In genomic region chr5:15874065-15874464, GRCm38 (mm10) we compare ENCODE assay signal across 35 mouse cellular contexts.
"Had no signal": no experiment of that assay in that cellular context is flagged by ENCODE, and none has a peak within 500 bp of the region (broad histone marks: within the 10 kb centered on the region; RNA-seq: fewer than 3 reads in every experiment).

No protein-coding gene starts in this region.

- H3K27ac ChIP-seq: heart, embryonic 10.5 days; heart, embryonic 13.5 days; heart, embryonic 15.5 days; hindbrain, embryonic 10.5 days; hindbrain, embryonic 12.5 days; hindbrain, embryonic 13.5 days; hindbrain, embryonic 14.5 days; hindbrain, embryonic 15.5 days; hindbrain, postnatal 0 days; intestine, embryonic 15.5 days; kidney, embryonic 15.5 days; kidney, postnatal 0 days; left cerebral cortex, adult 2 months had no signal

- H3K4me3 ChIP-seq: heart, embryonic 10.5 days; heart, embryonic 12.5 days; heart, embryonic 13.5 days; heart, embryonic 15.5 days; hindbrain, embryonic 10.5 days; hindbrain, embryonic 12.5 days; hindbrain, embryonic 13.5 days; hindbrain, embryonic 15.5 days; intestine, embryonic 15.5 days; kidney, embryonic 15.5 days; left cerebral cortex, adult 2 months had no signal

- ATAC-seq: hindbrain, embryonic 16.5 days; hindbrain, postnatal 0 days; inflammation-experienced regulatory T-cells, adult 6 months; intestine, embryonic 15.5 days; intestine, embryonic 16.5 days; intestine, postnatal 0 days had no signal

- H3K36me3 ChIP-seq: heart, embryonic 10.5 days; heart, embryonic 12.5 days; heart, embryonic 13.5 days; heart, embryonic 15.5 days; hindbrain, embryonic 10.5 days; hindbrain, embryonic 12.5 days; hindbrain, embryonic 13.5 days; hindbrain, embryonic 15.5 days; intestine, embryonic 15.5 days; kidney, embryonic 15.5 days had no signal

- DNase-seq: heart, postnatal 10 days; heart, postnatal 14 days; heart, postnatal 36 days; heart, postnatal 4 days; kidney, adult 11 months; kidney, adult 18-20 months; kidney, adult 2 months; kidney, adult 8-10 months; kidney, adult 9 months; kidney, postnatal 10 days; kidney, postnatal 14 days; kidney, postnatal 25 days; kidney, postnatal 36 days; kidney, postnatal 4 days; layer of hippocampus, adult 9-11 months; layer of hippocampus, postnatal 36 days had no signal

- H3K9me3 ChIP-seq: heart, embryonic 10.5 days; heart, embryonic 12.5 days; heart, embryonic 13.5 days; heart, embryonic 15.5 days; hindbrain, embryonic 10.5 days; hindbrain, embryonic 12.5 days; hindbrain, embryonic 13.5 days; hindbrain, embryonic 15.5 days; intestine, embryonic 15.5 days; kidney, embryonic 15.5 days had no signal

- H3K4me1 ChIP-seq: heart, embryonic 10.5 days; heart, embryonic 12.5 days; heart, embryonic 13.5 days; heart, embryonic 15.5 days; hindbrain, embryonic 10.5 days; hindbrain, embryonic 12.5 days; hindbrain, embryonic 13.5 days; hindbrain, embryonic 15.5 days; intestine, embryonic 15.5 days; kidney, embryonic 15.5 days had no signal

- H3K4me2 ChIP-seq: heart, embryonic 11.5 days; heart, embryonic 12.5 days; heart, embryonic 13.5 days; heart, embryonic 15.5 days; hindbrain, embryonic 12.5 days; hindbrain, embryonic 13.5 days; hindbrain, embryonic 14.5 days; hindbrain, embryonic 15.5 days; intestine, embryonic 15.5 days; kidney, embryonic 15.5 days had no signal

- H3K9ac ChIP-seq: heart, embryonic 12.5 days; heart, embryonic 13.5 days; heart, embryonic 15.5 days; hindbrain, embryonic 12.5 days; hindbrain, embryonic 13.5 days; hindbrain, embryonic 14.5 days; hindbrain, embryonic 15.5 days; intestine, embryonic 15.5 days; kidney, embryonic 15.5 days had no signal

- H3K27me3 ChIP-seq: heart, embryonic 12.5 days; heart, embryonic 13.5 days; heart, embryonic 15.5 days; hindbrain, embryonic 12.5 days; hindbrain, embryonic 13.5 days; hindbrain, embryonic 15.5 days; intestine, embryonic 15.5 days; kidney, embryonic 15.5 days had no signal
